Mouse (Mus musculus): ENCODE results near the gene Abca12.
A peak's percentile ranks its signal among the peaks of the same experiment; 100 is the strongest.

Gene Abca12

DNA sequence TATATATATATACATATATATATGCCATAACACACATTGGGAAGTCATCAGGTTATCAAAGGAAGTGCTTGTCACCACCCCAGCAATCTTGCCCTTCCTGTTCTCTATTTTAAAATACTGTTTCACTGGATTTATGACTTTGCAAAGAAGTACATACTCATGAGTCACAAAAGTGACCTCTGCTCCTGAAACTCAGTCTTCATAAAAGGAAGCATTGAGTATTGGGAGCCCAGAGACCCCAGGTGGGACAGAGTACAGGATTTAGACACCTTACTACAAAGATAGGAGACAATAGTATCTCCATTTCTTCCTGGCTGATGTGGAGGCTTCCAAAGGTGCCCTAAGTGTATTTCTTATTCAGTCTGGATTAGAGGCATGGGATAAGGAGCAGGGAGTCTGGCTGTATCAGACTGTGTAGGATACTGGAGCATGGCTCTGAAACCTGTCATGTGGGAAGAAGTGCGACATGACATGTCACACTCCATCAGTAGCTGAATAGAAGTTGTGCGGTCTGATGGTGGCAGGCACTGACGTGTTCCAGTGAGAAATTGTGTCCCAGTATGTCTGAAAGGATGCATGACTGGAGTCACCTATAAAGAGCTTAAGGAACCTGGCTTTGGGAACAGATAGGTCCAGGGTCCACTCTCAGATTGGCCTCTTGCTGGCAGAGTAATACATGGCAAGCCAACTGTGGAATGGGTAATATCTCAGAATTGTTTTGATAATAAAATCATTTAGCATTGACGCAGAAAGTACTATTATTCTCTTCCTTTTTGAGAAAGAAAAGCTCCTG lies 76.0 kb downstream of the Abca12 start:
- no peak for DNase-seq (ENCODE audit: low read depth, low spot score)

DNA sequence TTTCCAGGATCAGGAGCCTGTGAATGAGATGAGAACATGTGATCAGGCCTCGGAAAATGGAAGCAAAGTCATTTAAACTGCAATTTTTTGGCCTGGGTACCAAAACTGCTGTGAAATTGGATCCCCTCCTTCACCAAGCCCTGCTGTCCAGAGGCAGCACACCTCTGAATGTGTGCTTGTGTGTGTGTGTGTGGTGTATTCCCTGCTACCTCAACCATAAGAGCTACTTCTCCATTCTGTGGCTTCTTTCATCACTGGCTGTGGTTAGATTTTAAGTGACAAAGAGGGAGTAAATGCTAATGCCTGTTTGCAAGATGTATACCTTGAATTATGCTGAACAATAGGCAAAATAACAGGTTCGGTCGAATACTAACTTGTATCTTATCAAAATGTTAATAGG lies 84.4 kb downstream of the Abca12 start:
- DNase-seq (ENCODE audit: low read depth, low spot score): no peak

DNA sequence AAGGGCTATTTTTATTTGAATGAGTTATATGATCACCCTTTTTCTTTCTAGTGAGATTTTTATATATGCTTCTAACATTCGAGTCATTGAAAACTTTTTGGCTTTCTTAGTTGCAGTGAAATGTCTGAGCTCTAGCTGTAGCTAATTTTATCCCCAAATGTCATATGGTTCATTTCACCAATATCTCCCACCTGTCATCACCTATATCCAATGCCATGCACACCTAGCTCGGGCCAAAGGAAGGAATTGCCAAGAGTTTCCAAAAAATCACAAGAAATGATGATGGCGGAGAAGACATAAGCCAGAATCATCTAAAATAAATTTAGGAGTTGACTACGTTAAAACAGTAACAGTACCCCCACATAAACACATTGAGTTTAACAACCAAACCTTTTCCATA lies 102.5 kb downstream of the Abca12 start:
- no peak for DNase-seq (ENCODE audit: low read depth, low spot score)

DNA sequence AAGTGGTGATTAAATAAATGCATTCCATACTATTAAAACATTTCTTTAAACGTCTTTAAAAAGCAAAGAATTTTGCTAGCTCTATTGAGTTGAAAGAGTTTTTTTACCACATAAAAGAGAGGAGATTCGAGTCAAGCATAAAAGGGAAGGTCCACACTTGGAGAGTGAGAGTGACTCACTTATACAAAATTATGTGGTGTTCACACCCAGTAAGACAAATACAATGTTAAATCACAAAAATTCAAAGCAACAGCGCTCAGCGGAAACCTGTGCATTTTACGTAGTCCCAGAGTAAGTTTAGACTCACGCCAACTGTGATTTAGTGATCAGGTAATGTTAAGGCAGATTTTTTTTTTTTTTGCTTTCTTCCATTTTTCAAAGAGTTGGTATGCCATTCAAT lies 104.1 kb downstream of the Abca12 start:
- no peak for DNase-seq (ENCODE audit: low read depth, low spot score)

DNA sequence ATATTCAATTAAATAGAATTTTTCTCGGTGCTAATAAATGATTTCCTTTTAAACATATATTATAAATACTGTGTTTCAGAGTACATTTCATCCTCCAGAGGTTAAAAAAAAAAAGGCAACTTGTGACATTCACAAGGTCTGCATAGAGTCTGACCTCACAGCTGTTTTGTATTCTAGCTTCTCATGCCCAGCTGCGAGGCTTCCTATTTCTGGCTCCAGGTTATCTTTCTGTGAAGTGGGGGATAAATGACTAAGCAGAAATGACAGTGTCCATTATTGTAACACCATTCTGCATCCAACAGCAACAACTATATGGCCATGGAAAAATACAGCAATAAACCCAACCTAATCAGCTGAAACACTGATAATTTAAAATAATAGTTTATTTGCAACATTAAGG lies 107.3 kb downstream of the Abca12 start:
- DNase-seq (ENCODE audit: low read depth, low spot score): no peak

DNA sequence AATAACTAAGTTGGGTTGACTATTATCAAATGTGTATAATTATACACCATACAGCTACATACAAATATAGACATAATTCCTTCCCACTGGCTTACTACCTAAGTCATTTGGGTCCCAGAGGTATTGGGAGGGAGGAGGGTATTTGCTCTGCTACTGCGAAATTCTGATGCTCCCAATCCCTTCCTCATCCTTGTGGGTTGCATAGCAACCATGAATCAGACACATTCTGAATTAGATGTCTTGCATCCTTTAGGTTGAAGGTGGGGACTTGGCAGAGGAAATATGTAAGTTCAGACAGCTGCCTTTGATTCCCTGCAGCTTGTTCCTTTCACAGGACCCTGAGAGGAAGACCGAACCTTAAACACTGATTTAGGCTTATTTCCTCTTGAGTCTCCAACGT lies 108.5 kb downstream of the Abca12 start:
- DNase-seq (ENCODE audit: low read depth, low spot score): no peak

DNA sequence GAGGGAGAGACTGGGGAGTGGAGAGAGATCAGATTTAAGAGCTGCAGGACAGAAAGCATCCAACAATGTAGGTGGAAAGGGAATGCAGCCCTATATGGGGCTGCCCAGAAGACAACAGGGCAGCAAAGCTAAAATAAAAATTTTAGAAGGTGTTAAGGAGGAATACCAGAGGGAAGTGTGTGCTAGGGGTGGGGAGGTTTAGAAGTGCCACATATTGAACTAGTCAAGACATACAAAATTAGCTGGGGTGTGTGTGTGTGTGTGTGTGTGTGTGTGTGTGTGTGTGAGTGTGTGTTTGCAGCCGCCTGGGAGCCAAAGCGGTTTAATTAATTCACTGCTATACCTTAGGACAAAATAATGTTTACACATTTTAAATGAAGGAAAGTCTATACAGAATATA lies 110.1 kb downstream of the Abca12 start:
- no peak for DNase-seq (ENCODE audit: low read depth, low spot score)

DNA sequence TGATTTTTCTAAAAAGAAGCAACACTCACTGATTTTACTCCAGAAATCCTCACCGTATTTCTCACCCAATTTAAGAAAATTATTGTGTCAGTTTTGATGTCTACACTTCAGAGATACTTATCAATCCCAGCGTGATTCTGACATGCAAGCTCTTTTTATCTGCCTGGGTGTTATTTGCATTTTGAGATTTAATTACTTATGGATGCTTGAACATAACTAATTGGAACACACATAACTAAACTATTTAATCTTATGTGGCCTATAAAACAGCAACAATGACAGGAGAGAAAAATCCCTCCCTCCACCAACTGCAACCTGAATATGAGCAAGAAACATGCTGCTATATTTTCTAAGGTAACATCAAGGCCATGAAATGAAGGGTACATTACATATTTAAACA lies 117.7 kb downstream of the Abca12 start:
- DNase-seq (ENCODE audit: low read depth, low spot score): no peak

DNA sequence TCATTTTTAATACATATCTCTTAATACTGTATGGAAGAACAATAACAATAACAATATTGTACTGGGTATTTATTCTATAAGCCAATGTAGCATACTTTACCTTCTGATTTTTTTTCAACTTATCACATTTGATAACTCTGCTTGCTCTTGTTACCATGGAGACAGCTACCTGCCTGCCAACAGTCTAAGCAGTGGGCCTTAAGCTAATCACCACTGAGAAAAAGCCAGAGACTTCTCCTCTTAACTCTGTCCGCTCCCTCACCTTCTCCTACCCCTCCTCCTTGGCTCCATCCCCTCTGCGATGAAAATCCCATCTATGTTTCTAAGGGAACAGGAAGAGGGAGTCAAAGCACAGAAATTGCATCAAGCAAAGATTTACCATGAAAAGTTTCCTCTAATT lies 118.1 kb downstream of the Abca12 start:
- DNase-seq (ENCODE audit: low read depth, low spot score): no peak

DNA sequence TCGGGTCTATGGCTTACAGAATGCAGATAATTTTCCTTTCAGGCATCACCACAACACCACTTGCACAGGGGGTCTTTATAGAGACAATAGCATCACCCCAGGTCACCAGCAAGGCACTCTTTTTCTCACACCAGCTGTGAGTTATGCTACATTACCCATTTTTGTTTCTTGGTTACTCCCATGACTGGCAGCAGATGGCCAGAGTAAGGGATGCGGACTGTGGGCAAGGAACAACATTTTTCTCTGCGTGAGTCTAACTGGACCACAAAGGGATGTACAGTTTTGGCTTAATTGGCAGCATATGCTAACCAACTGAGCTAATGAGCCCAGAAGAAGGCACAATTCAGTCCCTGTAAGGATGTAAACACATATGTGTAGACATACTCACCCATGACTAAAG lies 122.8 kb downstream of the Abca12 start:
- DNase-seq (ENCODE audit: low read depth, low spot score): no peak

DNA sequence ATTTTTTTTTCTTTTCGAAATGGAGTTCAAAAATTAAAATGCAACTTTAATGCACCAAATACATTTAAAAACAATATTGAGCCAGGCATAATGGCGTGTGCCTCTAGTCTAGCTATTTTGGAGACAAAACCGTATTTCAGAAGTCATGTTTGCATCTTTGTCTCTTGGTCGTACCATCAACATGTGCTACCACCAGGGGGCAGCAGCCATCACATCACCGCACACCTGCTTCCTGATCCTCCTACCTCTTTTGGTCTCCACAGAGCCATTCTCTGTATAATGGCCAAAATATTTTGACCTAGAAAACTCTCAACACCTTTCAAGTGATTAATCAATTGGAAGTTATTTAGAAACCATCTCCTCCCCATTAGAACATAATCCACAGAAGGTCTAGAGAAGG lies 125.2 kb downstream of the Abca12 start:
- DNase-seq (ENCODE audit: low read depth, low spot score): peak; percentile 67

DNA sequence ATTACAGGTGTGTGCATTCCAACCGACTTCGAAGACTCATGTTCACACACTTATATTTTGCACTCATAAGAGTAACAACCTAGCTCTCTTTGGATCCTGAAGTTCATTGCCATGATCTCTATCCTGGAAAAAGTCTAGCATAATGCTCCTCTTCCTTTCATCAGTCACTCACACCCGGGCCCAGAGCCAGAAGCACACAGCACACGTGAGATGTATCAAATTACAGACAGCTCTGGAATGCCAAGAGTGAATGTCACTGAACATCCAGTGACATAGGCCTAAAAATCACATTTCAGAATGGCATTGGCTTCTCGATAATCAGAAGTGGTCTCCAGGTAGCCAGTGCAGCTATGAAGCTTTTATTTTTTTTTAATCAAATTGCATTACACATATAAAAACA lies 137.8 kb downstream of the Abca12 start:
- DNase-seq (ENCODE audit: low read depth, low spot score): peak; percentile 31

DNA sequence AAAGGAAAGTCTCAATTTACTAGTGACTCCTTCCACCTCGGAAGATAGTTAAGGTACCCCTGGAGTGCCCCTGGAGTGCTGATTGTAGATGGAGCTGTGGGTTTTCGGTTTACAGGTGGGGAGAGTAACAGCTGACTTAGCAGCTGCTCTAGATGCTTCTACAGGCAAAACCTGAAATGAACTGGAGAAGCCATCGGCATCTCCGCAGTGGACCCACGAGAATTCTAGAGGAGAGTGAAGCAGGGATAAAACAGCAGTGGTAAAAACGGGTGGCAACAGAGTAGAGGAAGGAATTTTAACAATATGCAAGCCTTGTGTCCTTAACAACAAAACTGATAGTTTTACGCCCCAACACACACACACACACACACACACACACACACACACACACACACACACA lies 142.2 kb downstream of the Abca12 start:
- DNase-seq (ENCODE audit: low read depth, low spot score): no peak

DNA sequence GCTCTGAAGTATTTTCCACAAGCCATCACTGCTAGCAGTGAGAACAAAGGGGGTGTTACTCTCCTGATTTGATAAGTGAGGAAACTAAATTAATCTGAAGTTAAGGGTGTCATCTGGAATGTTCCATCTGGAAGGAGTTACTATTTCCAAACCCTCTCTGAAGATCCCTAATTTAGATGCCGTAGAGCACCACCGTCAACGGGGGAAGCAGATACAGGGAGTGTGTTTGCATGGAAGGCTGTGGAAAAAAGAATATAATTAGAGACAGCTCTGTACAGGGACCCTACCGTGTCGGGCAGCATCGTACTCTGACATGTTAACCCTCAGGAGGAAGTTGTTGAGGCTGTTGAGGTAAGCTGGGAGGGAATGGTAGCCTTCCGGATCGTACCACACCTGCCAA lies 142.6 kb downstream of the Abca12 start:
- DNase-seq (ENCODE audit: low read depth, low spot score): no peak

DNA sequence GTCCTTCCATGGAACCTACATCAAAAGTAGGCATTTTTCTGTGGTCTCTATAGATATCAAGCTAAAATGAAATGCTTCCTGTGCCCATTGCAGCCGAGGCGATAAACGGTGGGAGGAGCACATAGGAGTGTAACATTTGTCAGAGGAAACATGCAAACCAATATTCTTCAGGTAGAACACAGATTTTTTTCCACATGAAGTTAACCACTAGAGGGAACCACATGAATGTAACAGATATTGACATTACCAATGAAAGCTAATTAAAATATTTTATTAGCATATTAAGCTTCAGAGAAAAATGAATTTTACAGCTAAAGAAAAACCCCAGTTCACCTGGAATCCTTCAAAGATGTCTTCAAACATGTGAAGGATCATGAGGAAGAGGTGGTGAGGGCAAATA lies 144.6 kb downstream of the Abca12 start:
- DNase-seq (ENCODE audit: low read depth, low spot score): no peak

DNA sequence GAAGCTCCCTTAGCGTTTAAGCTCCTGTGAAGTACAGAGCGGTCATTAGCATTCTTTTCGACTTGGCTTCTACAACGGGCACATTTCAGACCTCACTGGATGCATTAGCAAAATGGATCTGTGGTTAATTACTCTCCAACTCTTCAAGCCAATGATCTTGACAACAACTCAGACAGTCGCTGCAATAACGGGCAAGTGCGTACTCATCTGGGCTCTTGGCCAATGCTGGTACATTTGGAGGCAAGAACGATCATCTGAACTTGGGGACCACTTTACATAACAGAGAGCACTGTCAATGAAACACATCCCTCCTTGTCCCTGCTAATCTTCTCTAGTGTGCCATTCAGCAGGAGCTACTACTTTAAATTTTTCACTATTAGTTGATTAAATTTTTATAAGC lies 148.1 kb downstream of the Abca12 start:
- no peak for DNase-seq (ENCODE audit: low read depth, low spot score)

DNA sequence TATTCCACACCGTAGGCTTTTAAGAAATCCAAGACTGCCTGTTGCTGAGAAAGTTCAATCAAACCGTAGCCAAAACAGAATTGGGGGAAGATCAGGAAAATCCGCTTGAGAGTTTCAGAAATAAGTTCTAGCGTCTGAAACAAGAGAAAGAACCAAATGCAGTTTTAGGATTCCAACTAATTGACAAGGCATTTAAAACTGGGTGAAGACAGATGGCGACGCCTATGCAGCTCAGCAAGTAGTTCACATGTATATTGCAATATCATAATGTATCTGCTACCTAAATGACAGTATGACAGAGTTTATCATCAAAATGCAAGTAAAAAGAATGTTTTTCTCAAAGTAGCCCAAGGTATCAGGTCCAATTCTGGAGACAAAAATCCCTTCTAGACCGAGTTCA lies 151.2 kb downstream of the Abca12 start:
- DNase-seq (ENCODE audit: low read depth, low spot score): no peak

DNA sequence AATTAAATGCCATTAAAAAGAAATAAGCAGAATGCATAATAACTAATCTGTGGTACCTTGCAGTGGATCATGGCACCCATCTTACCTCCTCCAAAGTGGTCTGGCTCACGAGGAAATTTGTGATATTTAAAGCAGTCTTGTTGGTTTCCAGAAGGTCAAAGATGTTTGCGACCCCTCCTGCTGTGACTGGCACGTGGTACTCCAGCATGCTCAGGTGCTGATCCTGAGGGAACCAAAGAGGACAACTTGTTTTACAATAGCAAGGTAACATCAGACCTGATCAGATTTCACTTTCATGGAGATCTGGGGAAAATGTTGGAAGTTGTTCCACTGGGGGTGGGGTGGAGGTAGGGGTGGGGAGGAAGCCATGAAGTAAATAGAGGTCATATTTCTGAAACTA lies 170.1 kb downstream of the Abca12 start:
- DNase-seq (ENCODE audit: low read depth, low spot score): no peak

DNA sequence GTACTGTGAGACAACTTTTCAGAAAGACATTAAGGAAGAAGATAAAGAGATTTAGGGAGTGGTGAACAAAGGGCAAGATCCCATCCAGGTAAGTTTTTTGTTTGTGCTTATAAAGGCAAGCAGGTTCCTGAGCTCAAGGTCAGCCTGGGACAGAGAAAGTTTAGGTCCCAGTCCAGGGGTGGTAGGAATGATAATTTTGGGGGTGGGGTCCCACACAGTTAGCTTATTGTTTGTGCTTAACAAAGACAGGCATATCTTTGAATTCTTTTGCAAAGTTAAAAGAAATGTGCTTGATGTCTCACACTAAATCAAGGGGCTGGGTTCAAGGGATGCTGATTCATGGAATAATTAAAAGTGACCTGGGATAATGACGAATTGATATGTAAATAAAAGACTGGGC lies 173.3 kb downstream of the Abca12 start:
- DNase-seq (ENCODE audit: low read depth, low spot score): no peak

DNA sequence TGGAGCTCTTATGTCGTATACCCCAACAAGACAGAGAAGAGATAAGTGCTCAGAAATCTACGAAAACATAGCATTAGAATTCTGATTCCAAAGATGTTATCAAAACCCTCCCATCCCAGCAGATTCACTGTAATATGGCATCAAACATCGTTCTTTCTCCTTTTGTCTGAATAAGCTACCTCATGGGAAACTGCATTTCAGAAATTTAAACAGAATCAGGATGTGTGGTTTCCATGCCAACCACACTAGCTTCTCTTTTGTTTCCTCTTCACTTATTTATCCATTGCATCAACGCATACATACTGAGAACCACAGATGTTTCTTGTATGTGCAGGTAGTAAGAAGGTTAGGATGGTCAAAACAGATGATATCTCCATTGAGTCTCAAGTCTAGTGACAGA lies 175.1 kb downstream of the Abca12 start:
- DNase-seq (ENCODE audit: low read depth, low spot score): no peak

DNA sequence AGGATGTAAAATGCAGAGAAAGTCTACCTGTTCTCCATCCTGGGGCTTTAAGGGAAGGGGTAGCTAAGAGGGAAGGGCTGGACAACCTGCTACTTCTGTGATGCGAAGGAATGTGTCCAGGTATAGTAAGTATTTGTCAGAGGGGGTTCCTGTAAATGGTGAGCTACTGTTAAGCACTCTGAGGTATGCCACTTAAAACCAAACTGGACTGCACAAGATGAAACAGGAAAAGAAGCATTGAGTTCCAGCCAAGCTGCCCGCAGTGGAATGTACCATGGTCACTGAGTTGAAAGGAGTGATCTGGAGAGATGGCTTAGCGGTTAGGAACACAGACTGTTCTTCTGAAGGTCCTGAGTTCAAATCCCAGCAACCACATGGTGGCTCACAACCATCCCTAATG lies 179.4 kb downstream of the Abca12 start:
- no peak for DNase-seq (ENCODE audit: low read depth, low spot score)

DNA sequence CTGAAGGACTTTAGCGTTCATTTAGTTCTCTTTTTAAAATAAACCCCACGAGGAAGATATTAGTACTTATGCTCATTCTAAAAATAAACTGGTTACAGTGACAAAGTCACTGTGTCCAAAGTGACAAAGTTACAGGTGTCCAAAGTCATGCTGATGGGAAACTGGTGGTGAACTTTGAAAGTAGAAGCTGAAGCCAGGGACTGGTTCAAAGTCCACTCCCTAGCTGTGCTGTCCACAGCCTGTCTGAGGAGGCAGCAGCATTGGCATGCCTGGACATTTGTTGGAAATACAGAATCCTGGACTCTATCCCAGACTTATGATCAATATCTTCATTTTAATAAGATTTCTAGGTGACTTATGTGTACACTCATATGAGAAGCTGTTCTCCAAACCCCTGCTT lies 183.5 kb downstream of the Abca12 start:
- no peak for DNase-seq (ENCODE audit: low read depth, low spot score)

DNA sequence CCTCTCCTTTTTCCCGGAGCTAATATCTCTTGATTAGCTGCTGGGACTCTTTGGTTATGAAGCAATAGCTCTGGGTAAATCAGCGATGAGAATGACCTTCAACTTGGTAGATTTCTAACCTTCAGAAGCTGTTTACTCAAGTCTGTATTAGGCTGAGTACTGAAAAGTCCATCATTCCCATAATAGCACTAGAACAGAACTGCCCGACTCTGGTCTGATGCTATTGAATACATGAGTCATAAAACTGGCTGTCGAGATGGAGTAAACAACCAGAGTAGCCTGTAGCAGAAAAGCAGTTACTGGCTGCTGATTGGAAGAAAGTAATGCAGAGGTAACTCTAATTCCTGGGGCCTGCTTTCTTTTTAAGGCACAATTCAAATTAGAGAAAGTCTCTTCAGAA lies 211.1 kb downstream of the Abca12 start:
- no peak for DNase-seq (ENCODE audit: low read depth, low spot score)

DNA sequence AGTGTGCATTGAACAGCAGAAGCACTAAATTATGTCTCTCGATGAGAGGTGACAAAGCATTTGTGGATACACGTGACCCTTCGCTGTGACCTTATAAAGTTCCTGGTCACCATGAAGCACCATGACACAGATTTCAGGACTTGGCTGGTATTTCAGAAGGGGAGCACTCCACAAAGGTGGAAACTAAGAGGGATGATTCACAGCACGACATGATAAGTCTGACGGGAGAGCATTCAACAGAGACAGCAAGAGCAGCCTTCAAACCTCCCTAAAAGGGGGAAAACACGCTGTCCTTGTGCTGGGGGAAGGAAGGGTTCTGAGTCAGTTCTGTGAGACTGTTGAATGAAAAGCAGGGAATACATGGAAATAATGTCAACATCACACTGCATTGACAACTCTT lies 218.5 kb downstream of the Abca12 start:
- no peak for DNase-seq (ENCODE audit: low read depth, low spot score)
